Mouse (Mus musculus) hindbrain, embryonic 13.5 days (tissue): Measurements from ENCODE around the gene Igsf8. TPM values are rescaled to one million over a fixed set of nuclear protein-coding genes. Genes with fewer than 3 reads are reported as not detected.

ENCODE experiments used
- polyA plus RNA-seq: library from polyadenylated mRNA; unstranded; fragments of >200 nt; fragmentation: Nextera tagmentation; extraction: Ambion mirVana; gene quantifications from 2 replicates; pipeline ENCODE4 v1.2.1, GENCODE M21; 2015

Igsf8 gene
- polyA plus RNA-seq, 1 experiment from 2014 or later: 112 TPM

Other genes with a start within 250 kb of the Igsf8 start
- 49.4 and 52.1 TPM in 2 replicates for gene Vangl2, start 233.2 kb upstream of the Igsf8 start, polyA plus RNA-seq
- gene Nhlh1, start 204.1 kb upstream of the Igsf8 start, polyA plus RNA-seq: 8.1 and 9.8 TPM in 2 replicates
- gene Copa, start 179.1 kb upstream of the Igsf8 start, polyA plus RNA-seq: 186 and 190 TPM in 2 replicates
- 118 and 128 TPM in 2 replicates for gene Ncstn, start 178.8 kb upstream of the Igsf8 start, polyA plus RNA-seq
- 163 and 168 TPM in 2 replicates for gene Pex19, start 134.9 kb upstream of the Igsf8 start, polyA plus RNA-seq
- 100 and 107 TPM in 2 replicates for gene Dcaf8, start 113.6 kb upstream of the Igsf8 start, polyA plus RNA-seq
- gene Pea15a, start 54.8 kb upstream of the Igsf8 start, polyA plus RNA-seq: 400 and 410 TPM in 2 replicates
- 2.3 and 2.4 TPM in 2 replicates for gene Casq1, start 41.8 kb upstream of the Igsf8 start, polyA plus RNA-seq
- 0.06 TPM in 1 of 2 replicates, not detected in the other for gene Atp1a4, start 3.2 kb upstream of the Igsf8 start, polyA plus RNA-seq
- gene Atp1a2, start 36.4 kb downstream of the Igsf8 start, polyA plus RNA-seq: 41.5 and 42.3 TPM in 2 replicates
- 2.2 and 2.5 TPM in 2 replicates for gene Kcnj9, start 67.7 kb downstream of the Igsf8 start, polyA plus RNA-seq
- gene Kcnj10, start 79.6 kb downstream of the Igsf8 start, polyA plus RNA-seq: 1.6 and 1.7 TPM in 2 replicates
- gene Pigm, start 114.9 kb downstream of the Igsf8 start, polyA plus RNA-seq: 4.7 and 4.9 TPM in 2 replicates
- 0.34 TPM in 1 of 2 replicates, not detected in the other for gene Slamf9, start 213.7 kb downstream of the Igsf8 start, polyA plus RNA-seq
- gene Igsf9, start 220.1 kb downstream of the Igsf8 start, polyA plus RNA-seq: 57.4 and 62.6 TPM in 2 replicates
- gene Tagln2, start 238.4 kb downstream of the Igsf8 start, polyA plus RNA-seq: 67.8 and 72.3 TPM in 2 replicates